Mouse (Mus musculus): Measurements from ENCODE around the gene Sectm1a. TPM values are rescaled to one million over a fixed set of nuclear protein-coding genes. Genes with fewer than 3 reads are reported as not detected.
"Not testable (repeated sequence)": the region's sequence is repeated elsewhere in the genome, so short reads cannot be mapped to it uniquely, and the experiment has no call there.

Sectm1a gene
- polyA plus RNA-seq, 1 experiment from 2014 or later: not detected

DNA sequence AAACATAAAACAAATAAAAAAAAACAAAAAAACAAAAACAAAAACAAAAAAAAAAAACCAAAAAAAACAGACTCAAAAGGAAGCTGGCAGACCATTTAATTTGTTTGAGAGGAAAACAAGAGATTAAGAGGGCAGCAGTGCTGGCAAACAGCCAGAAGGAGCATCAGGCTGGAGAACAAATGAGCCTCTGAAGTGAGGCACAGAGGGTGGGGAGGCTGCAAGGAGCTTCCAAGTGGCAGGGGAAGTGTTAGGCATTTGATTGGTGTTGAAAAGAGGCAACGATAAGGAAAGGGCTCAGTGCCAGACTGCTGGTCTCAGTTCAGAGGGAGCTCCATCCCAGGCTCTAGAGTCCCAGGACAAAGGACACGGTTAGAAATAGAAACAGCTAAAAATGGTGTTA, 29.0 kb upstream of the Sectm1a start:
- Histone ChIP-seq H3K9me3 (replicated peaks) (no peaks in the 10 kb centered on the region), H3K27ac (replicated peaks) (no peak overlapping the region), H3K27me3 (ENCODE audit: low read depth, poor library complexity, severe bottlenecking) (no peaks in the 10 kb centered on the region), H3K4me1 (no peaks in the 10 kb centered on the region), H3K4me3 (no peak overlapping the region), H3K36me3 (no peaks in the 10 kb centered on the region)
- DNase-seq (ENCODE audit: low spot score): no peak
- WGBS: 21% methylated on average over 2 of the region's 2 CpGs

DNA sequence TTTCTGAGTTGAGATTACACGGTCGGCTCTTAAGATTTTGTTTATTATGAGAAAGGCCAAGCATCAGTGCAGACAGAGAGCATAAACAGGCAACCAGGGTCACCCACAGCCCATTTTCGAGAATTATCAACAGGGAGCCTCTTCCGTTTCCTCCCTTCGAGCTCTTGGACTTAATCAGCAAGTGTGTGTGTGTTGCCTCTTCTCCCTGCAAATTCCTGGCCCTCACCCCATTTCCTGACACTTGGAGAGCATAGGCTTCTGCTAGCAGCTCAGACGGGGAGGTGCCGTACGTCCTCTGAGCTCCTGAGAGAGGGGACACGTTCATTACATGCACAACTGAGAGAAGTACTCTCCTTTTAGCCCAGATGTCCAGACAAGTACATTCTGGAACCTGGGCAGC, 27.0 kb upstream of the Sectm1a start:
- 78% methylated on average over 9 of the region's 9 CpGs for WGBS
- Histone ChIP-seq H3K36me3 (no peaks in the 10 kb centered on the region), H3K4me1 (no peaks in the 10 kb centered on the region), H3K4me3 (no peak overlapping the region), H3K27ac (replicated peaks) (no peak overlapping the region), H3K27me3 (ENCODE audit: low read depth, poor library complexity, severe bottlenecking) (no peaks in the 10 kb centered on the region), H3K9me3 (replicated peaks) (no peaks in the 10 kb centered on the region)
- DNase-seq (ENCODE audit: low spot score): no peak

DNA sequence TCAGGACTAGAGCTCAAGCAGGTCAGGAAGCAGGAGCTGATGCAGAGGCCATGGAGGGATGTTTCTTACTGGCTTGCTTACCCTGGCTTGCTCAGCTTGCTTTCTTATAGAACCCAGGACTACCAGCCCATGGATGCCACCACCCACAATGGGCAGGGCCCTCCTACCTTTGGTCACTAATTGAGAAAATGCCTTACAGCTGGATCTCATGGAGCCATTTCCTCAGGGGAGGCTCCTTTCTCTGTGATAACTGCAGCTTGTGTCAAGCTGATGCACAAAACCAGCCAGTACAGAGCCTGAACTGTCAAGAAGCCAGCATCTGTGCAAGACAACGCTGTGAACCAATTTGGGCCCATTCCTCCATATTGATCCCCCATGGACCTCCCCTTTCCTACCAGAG, 26.2 kb upstream of the Sectm1a start:
- not testable (repeated sequence) for H3K9me3 ChIP-seq (replicated peaks); H3K36me3 ChIP-seq; DNase-seq (ENCODE audit: low spot score); H3K27ac ChIP-seq (replicated peaks); H3K4me1 ChIP-seq; H3K27me3 ChIP-seq (ENCODE audit: low read depth, poor library complexity, severe bottlenecking); H3K4me3 ChIP-seq
- WGBS: 70% methylated on average over 1 of the region's 1 CpGs

DNA sequence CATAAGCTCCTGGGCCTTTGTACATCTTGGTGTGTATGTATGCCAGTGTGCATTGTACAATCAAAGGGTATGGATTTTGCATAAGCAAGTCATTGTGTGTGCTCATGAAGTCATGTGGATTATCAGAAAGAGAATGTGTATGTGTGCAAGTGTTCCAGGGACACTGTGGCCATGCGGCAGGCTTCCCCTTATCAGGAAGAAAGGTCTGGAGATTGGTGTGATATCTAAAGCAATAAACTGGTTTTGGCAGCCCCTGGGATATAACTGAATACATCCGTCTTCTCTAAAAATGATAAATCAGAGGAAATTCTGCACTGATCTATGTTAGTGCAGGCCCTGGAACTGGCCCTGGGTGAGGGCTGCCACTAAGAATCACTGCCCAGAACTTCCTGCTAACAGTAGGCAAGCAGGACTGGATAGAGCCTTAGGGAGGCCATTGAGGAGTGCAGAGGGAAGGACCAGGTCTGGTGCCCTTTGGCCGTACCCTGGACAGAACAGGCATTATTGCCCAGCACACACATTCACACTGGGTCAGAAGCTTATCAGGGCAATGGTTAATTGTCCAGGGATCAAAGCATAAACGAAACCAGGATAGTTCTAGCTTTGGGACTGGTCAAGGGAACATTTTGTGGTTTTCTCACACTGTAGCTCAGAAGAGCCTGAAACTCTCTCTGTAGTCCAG, 20.2 kb upstream of the Sectm1a start:
- WGBS: 94% methylated on average over 4 of the region's 4 CpGs
- no peak for DNase-seq (ENCODE audit: low spot score)

DNA sequence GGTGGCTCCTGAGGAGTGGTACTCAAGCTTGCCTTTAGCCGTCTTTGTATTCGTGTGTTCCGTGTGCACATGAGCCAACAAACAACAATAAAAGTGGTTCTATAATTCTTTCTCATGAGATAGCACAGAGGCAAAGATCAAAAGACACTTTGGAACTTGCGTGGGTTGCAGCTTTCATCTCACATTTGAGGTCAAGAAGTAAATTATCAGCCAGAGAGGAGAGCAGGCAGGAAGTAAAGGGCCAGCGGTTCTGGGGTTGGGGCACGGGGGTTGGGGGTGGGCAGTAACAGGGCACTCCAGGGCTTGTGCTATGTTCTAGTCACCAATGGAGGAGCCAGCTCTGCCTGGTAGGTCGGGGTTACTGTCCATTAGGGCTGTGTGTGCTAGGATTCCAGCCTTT, 19.7 kb upstream of the Sectm1a start:
- H3K27ac ChIP-seq (replicated peaks): no peak overlapping the region
- 77% methylated on average over 7 of the region's 7 CpGs for WGBS
- no peak for DNase-seq (ENCODE audit: low spot score)

More for the DNA sequence above, 20.2 kb upstream of the Sectm1a start:
- H3K36me3 ChIP-seq: no peaks in the 10 kb centered on the region
- H3K27ac ChIP-seq (replicated peaks): no peak overlapping the region
- no peaks in the 10 kb centered on the region for H3K4me1 ChIP-seq
- H3K4me3 ChIP-seq: no peak overlapping the region
- no peaks in the 10 kb centered on the region; the same call in 1 of the 2 replicates for H3K9me3 ChIP-seq (replicated peaks)
- H3K27me3 ChIP-seq (ENCODE audit: low read depth, poor library complexity, severe bottlenecking): no peaks in the 10 kb centered on the region

DNA sequence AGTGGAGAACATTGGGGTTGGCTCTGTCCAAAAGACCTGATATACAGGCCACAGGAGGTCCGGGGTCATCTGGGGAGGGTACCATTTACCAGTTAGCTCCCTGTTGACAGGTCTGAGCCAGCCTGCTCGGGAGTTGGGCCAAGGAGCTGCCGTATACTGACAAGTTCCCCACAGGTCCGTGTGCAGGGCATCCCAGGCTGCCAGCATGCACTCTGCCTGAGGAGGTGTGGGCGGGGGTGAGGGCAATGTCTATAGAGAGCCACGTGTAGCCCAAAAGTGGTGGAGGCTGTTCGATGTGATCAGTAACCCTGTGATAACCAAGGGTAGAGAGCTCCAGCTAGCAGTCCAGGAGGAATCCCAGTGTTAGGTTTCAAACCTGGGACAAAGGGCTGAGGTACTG, 18.7 kb upstream of the Sectm1a start:
- no peaks in the 10 kb centered on the region for H3K27me3 ChIP-seq (ENCODE audit: low read depth, poor library complexity, severe bottlenecking)
- H3K4me1 ChIP-seq: no peaks in the 10 kb centered on the region
- no peaks in the 10 kb centered on the region for H3K36me3 ChIP-seq
- 79% methylated on average over 7 of the region's 7 CpGs for WGBS
- H3K27ac ChIP-seq (replicated peaks): no peak overlapping the region; the same call in 1 of the 2 replicates
- H3K4me3 ChIP-seq: no peak overlapping the region
- DNase-seq (ENCODE audit: low spot score): no peak
- H3K9me3 ChIP-seq (replicated peaks): no peaks in the 10 kb centered on the region; the same call in 1 of the 2 replicates

More for the DNA sequence above, 19.7 kb upstream of the Sectm1a start:
- Histone ChIP-seq H3K27me3 (ENCODE audit: low read depth, poor library complexity, severe bottlenecking) (no peaks in the 10 kb centered on the region), H3K4me3 (no peak overlapping the region), H3K9me3 (replicated peaks) (no peaks in the 10 kb centered on the region; the same call in 1 of the 2 replicates), H3K36me3 (no peaks in the 10 kb centered on the region), H3K4me1 (no peaks in the 10 kb centered on the region)

DNA sequence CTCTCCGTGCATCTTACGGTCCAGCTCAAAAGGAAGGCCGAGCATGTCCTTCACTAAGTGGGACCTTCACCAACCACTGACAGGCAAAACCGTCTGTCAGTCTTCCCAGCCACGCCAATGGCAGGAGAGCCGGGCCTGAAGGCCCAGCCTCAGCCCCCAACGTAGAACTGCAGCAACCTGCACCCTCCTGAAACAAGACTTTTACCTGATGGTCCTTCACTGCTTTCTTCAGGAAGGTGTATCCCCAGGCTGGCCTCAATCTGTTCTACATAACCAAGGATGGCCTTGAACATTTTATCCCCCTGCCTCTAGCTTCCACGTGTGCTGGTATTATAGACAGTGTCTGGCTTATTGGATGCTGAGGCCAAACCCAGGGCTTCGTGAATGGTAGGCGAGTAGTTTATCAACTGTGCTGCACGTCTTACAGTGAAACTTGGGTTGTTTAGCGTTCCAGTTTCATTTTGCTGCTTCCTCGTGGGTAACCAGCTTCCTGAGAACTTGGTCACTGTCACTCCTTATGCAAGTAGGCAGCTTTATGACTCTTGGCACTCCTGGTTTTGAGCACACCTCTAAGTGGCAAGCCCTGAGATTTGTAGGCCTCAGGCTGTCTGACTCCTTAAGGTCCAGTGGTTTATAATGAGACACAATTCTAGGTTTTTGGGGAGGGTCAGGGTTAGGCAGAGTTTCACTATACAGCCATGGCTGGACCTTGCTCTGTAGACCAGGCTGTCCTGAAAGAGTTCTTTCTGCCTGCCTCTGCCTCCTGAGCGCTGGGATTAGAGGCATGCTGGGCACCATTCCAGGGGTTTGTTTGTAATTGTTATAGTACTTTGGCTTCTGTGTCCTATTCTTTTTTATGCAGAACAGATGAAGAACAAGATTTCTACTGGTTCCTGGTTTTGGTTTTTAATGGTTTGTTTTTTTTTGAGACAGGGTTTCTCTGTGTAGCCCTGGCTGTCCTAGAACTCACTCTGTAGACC, 11.9 kb upstream of the Sectm1a start:
- Histone ChIP-seq H3K27ac (replicated peaks) (no peak overlapping the region), H3K4me1 (no peaks in the 10 kb centered on the region), H3K27me3 (ENCODE audit: low read depth, poor library complexity, severe bottlenecking) (no peaks in the 10 kb centered on the region), H3K9me3 (replicated peaks) (no peaks in the 10 kb centered on the region), H3K4me3 (no peak overlapping the region), H3K36me3 (no peaks in the 10 kb centered on the region)
- no peak for DNase-seq (ENCODE audit: low spot score)
- WGBS: 90% methylated on average over 14 of the region's 14 CpGs

DNA sequence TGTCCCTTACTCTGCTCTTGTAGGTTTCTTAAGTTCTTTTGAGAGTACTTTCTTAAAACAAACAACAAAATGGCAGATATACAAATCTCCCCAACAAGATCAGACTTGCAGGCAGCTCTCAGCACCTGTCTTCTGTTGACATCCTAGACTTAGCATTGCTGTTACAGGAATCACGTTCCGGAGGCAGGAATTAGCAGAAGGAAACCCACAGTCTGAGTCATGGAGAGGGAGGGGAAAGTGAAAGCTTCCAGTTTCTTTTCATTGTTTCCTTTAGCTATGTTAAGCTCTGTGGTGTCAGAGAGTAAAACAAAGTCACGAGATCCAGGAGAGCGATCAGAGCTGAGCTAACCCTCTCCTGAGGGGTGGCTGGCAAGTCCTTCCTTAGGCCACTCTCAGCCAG, 9.9 kb upstream of the Sectm1a start:
- no peak overlapping the region for H3K27ac ChIP-seq (replicated peaks)
- H3K4me1 ChIP-seq: no peaks in the 10 kb centered on the region
- 69% methylated on average over 4 of the region's 4 CpGs for WGBS
- DNase-seq (ENCODE audit: low spot score): no peak
- no peaks in the 10 kb centered on the region for H3K27me3 ChIP-seq (ENCODE audit: low read depth, poor library complexity, severe bottlenecking)
- no peak overlapping the region for H3K4me3 ChIP-seq
- H3K36me3 ChIP-seq: no peaks in the 10 kb centered on the region
- no peaks in the 10 kb centered on the region for H3K9me3 ChIP-seq (replicated peaks)

DNA sequence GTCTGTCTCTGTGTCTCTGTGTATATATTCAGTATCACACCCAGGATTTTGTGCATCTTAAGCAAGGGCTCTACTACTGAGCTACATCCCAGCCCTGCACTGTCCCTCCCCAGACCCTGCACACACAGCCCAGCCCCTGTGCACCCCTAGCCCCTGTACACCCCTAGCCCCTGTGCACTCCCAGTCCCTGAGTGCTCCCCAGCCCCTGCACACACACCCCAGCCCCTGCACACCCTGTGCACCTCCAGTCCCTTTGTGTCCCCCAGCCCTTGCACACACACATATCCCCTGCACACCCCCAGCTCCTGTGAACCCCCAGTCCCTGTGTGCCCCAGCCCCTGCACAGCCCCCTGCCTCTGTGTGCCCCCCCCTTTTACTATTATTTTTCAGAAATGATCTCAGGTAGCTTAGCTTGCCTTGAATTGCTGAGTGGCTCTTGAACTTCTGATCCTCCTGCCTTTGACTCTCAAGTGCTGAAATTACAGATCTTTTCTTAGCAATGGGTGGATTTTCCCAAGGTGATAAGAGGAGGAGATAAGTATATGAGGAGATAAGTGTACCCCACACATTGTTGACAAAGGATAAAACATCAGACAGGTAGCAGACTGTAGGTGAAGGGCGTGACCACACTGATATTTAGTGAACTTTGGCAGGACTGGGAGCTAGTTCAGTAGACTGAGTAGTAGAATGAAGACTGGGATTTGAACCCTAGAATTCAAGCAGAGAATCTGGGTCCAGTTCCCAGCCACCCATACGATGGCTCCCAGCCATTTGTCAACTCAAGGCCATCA, 8.9 kb upstream of the Sectm1a start:
- no peaks in the 10 kb centered on the region for H3K36me3 ChIP-seq
- H3K9me3 ChIP-seq (replicated peaks): no peaks in the 10 kb centered on the region
- H3K4me3 ChIP-seq: no peak overlapping the region
- DNase-seq (ENCODE audit: low spot score): no peak
- 91% methylated on average over 2 of the region's 2 CpGs for WGBS
- H3K27me3 ChIP-seq (ENCODE audit: low read depth, poor library complexity, severe bottlenecking): no peaks in the 10 kb centered on the region
- 0 out of 2 replicates have a peak overlapping the region, but pooled peaks have one; percentile 13 for H3K27ac ChIP-seq (replicated peaks)
- H3K4me1 ChIP-seq: no peaks in the 10 kb centered on the region

DNA sequence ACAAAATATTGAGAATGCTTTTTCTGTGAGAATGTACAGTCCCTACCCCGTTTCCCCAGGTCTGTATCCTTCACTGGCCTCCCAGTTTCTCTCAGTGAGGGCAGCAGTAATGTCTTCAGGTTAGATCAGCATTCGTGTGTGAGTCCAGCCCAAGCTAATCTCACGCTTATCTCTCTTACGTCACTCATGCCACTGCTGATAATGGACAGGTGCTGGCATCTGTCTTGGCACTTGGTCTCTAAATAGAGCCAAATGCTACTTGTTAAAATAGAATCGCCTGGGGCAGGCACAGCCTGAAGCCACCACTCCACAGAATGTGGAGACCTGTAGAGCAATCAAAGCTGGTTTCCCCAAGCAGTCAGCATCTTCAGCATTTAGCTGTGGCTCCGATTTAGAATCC, 8.0 kb upstream of the Sectm1a start:
- no peaks in the 10 kb centered on the region for H3K27me3 ChIP-seq (ENCODE audit: low read depth, poor library complexity, severe bottlenecking)

DNA sequence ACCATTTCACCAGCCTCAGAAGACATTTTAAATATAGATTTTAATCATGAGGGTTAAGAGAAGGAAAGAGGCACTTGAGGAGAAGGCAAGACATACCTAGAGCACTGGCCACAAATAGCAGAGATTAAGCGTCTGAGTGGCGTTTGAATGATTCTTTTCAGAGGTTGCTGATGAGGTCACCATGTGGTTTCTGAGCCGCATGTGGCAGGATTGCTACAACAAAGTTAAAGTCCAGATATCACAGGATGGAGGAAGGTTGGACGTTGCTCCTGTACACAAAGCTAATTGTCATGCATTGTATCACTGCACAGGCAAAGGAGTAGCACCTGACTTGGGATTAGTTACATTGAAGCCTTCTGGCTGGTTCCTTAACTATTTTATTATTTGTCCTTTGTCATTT, 5.3 kb upstream of the Sectm1a start:
- Histone ChIP-seq H3K27ac (replicated peaks) (no peak overlapping the region), H3K36me3 (no peaks in the 10 kb centered on the region), H3K27me3 (ENCODE audit: low read depth, poor library complexity, severe bottlenecking) (no peaks in the 10 kb centered on the region), H3K9me3 (replicated peaks) (no peaks in the 10 kb centered on the region), H3K4me1 (no peaks in the 10 kb centered on the region), H3K4me3 (no peak overlapping the region)
- DNase-seq (ENCODE audit: low spot score): no peak
- 66% methylated on average over 4 of the region's 4 CpGs for WGBS

More for the DNA sequence above, 8.0 kb upstream of the Sectm1a start:
- Histone ChIP-seq H3K27ac (replicated peaks) (no peak overlapping the region), H3K36me3 (no peaks in the 10 kb centered on the region), H3K4me3 (no peak overlapping the region), H3K4me1 (no peaks in the 10 kb centered on the region), H3K9me3 (replicated peaks) (no peaks in the 10 kb centered on the region)
- DNase-seq (ENCODE audit: low spot score): no peak
- 90% methylated on average over 6 of the region's 6 CpGs for WGBS

DNA sequence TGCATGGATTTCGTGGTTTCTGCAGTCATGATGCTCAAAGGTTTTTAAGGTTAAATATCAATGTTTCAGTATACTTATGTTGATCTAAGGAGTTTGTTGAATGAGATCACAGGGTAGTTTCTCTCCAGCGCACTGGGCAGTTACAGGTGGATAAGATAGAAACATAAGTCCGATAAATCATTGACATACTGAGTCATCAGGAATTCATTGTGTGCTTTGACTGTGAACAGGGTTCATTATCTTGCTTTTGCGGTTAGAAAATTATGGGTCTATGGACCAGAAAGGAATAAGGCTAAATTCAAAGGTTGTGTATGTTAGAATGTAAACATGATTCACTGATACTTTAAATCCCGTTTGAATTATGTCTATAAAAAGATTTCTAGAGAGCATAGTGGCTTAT, 4.2 kb upstream of the Sectm1a start:
- WGBS: 86% methylated on average over 5 of the region's 5 CpGs
- no peaks in the 10 kb centered on the region for H3K4me1 ChIP-seq
- no peak for DNase-seq (ENCODE audit: low spot score)
- H3K4me3 ChIP-seq: no peak overlapping the region
- no peaks in the 10 kb centered on the region for H3K27me3 ChIP-seq (ENCODE audit: low read depth, poor library complexity, severe bottlenecking)
- H3K36me3 ChIP-seq: no peaks in the 10 kb centered on the region
- H3K9me3 ChIP-seq (replicated peaks): no peaks in the 10 kb centered on the region
- no peak overlapping the region for H3K27ac ChIP-seq (replicated peaks)

Data from midbrain, embryonic 10.5 days (tissue).